Mouse (Mus musculus): ENCODE results near the gene Cfap157. TPM values are rescaled to one million over a fixed set of nuclear protein-coding genes. Genes with fewer than 3 reads are reported as not detected.

Gene Cfap157
- polyA plus RNA-seq, 1 experiment from 2014 or later = 0.33 TPM

GRCm38 (mm10) chr2:32821041-32821802 lies 37.0 kb upstream of the Cfap157 start:
- no peak overlapping the region for H3K4me3 ChIP-seq (ENCODE audit: low read depth, low read length)
- no peak overlapping the region for H3K4me2 ChIP-seq (ENCODE audit: low read depth, low read length, severe bottlenecking)
- no peaks in the 10 kb centered on the region for H3K27me3 ChIP-seq (ENCODE audit: control insufficient read depth, insufficient read depth, low read length)
- no peak overlapping the region for H3K27ac ChIP-seq (ENCODE audit: low read depth, low read length)
- ATAC-seq (replicated peaks; ENCODE audit: low FRiP score) (no peak), DNase-seq (ENCODE audit: low spot score) (no peak)
- peaks cover 2% of the 10 kb centered on the region; the same call in 1 of the 2 replicates for H3K4me1 ChIP-seq (replicated peaks; ENCODE audit: control insufficient read depth, insufficient read depth, low read length)
- WGBS = 69% methylated on average over 11 of the region's 11 CpGs
- no peaks in the 10 kb centered on the region for H3K36me3 ChIP-seq (ENCODE audit: control insufficient read depth, insufficient read depth, low read length)
- no peaks in the 10 kb centered on the region for H3K9me3 ChIP-seq (ENCODE audit: control insufficient read depth, low read length)
- H3K9ac ChIP-seq (ENCODE audit: low read length) = no peak overlapping the region

- ATAC-seq (replicated peaks; ENCODE audit: low FRiP score) (no peak), DNase-seq (ENCODE audit: low spot score) (no peak)
- H3K27me3 ChIP-seq (ENCODE audit: control insufficient read depth, insufficient read depth, low read length) = no peaks in the 10 kb centered on the region
- no peak overlapping the region for H3K4me2 ChIP-seq (ENCODE audit: low read depth, low read length, severe bottlenecking)
- H3K27ac ChIP-seq (ENCODE audit: low read depth, low read length) = no peak overlapping the region
- no peak overlapping the region for H3K4me3 ChIP-seq (ENCODE audit: low read depth, low read length)
- no peaks in the 10 kb centered on the region; the same call in 1 of the 2 replicates for H3K36me3 ChIP-seq (ENCODE audit: control insufficient read depth, insufficient read depth, low read length)
- WGBS = 97% methylated on average over 5 of the region's 5 CpGs
- no peaks in the 10 kb centered on the region for H3K4me1 ChIP-seq (replicated peaks; ENCODE audit: control insufficient read depth, insufficient read depth, low read length)
- no peaks in the 10 kb centered on the region for H3K9me3 ChIP-seq (ENCODE audit: control insufficient read depth, low read length)
- H3K9ac ChIP-seq (ENCODE audit: low read length) = no peak overlapping the region
Measured at GRCm38 (mm10) chr2:32818208-32818607, 34.0 kb upstream of the Cfap157 start.

DNA sequence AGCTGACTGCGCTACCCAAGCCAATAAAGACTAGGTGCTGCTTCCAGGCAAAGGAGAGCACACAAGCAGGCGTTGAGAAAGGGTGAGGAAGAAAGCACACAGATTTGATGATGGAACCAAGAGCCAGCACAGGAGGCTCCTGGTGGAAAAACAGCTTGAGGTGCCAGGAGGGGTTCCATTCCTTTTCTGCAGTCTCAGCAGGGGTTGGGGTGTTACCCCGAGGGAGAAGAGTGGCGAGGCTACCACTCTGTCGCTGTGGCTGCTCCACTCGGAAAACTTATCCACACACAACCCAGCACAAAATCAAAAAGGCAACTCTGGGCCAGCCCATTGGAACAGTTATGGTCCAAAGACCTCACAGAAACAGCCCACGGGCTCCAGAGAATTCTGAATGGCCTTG lies 33.4 kb upstream of the Cfap157 start:
- H3K27ac ChIP-seq (ENCODE audit: low read depth, low read length) = peak overlapping the region; percentile 12; the same call in 1 of the 2 replicates
- H3K36me3 ChIP-seq (ENCODE audit: control insufficient read depth, insufficient read depth, low read length) = no peaks in the 10 kb centered on the region; the same call in 1 of the 2 replicates
- DNase-seq (ENCODE audit: low spot score) (no peak), ATAC-seq (replicated peaks; ENCODE audit: low FRiP score) (no peak)
- H3K4me2 ChIP-seq (ENCODE audit: low read depth, low read length, severe bottlenecking) = no peak overlapping the region
- H3K4me3 ChIP-seq (ENCODE audit: low read depth, low read length) = no peak overlapping the region
- no peak overlapping the region for H3K9ac ChIP-seq (ENCODE audit: low read length)
- 61% methylated on average over 7 of the region's 7 CpGs for WGBS
- no peaks in the 10 kb centered on the region for H3K4me1 ChIP-seq (replicated peaks; ENCODE audit: control insufficient read depth, insufficient read depth, low read length)
- H3K27me3 ChIP-seq (ENCODE audit: control insufficient read depth, insufficient read depth, low read length) = no peaks in the 10 kb centered on the region
- H3K9me3 ChIP-seq (ENCODE audit: control insufficient read depth, low read length) = no peaks in the 10 kb centered on the region

GRCm38 (mm10) chr2:32816946-32817581 lies 32.8 kb upstream of the Cfap157 start:
- DNase-seq (ENCODE audit: low spot score) (no peak), ATAC-seq (replicated peaks; ENCODE audit: low FRiP score) (no peak)
- WGBS = 78% methylated on average over 17 of the region's 17 CpGs
- no peaks in the 10 kb centered on the region; the same call in 1 of the 2 replicates for H3K36me3 ChIP-seq (ENCODE audit: control insufficient read depth, insufficient read depth, low read length)
- peak overlapping the region; percentile 12; the same call in 1 of the 2 replicates for H3K27ac ChIP-seq (ENCODE audit: low read depth, low read length)
- no peak overlapping the region for H3K9ac ChIP-seq (ENCODE audit: low read length)
- H3K9me3 ChIP-seq (ENCODE audit: control insufficient read depth, low read length) = no peaks in the 10 kb centered on the region
- no peak overlapping the region for H3K4me3 ChIP-seq (ENCODE audit: low read depth, low read length)
- H3K27me3 ChIP-seq (ENCODE audit: control insufficient read depth, insufficient read depth, low read length) = no peaks in the 10 kb centered on the region
- no peak overlapping the region for H3K4me2 ChIP-seq (ENCODE audit: low read depth, low read length, severe bottlenecking)
- no peaks in the 10 kb centered on the region for H3K4me1 ChIP-seq (replicated peaks; ENCODE audit: control insufficient read depth, insufficient read depth, low read length)

DNA sequence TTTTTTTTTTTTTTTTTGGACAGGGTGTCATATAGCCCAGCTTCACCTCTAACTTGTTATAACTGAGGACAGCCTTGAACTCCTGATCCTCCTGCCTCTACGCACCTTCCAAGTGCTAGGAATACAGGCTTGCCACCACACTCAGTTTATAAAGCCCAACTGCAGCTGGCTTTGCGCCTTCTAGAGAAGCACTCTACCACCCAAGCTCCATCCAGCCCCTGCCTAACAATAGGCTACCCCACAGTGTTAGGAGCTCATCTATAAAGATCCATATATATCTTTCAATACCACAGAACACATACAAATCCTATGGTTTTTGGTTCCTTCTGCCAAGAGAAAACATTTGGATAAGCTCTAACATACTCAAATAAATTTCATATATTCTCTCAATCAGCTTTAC lies 32.3 kb upstream of the Cfap157 start:
- DNase-seq (ENCODE audit: low spot score) (no peak), ATAC-seq (replicated peaks; ENCODE audit: low FRiP score) (no peak)
- no peaks in the 10 kb centered on the region; the same call in 1 of the 2 replicates for H3K36me3 ChIP-seq (ENCODE audit: control insufficient read depth, insufficient read depth, low read length)
- no peaks in the 10 kb centered on the region for H3K27me3 ChIP-seq (ENCODE audit: control insufficient read depth, insufficient read depth, low read length)
- H3K9me3 ChIP-seq (ENCODE audit: control insufficient read depth, low read length) = no peaks in the 10 kb centered on the region
- no peak overlapping the region for H3K4me3 ChIP-seq (ENCODE audit: low read depth, low read length)
- H3K27ac ChIP-seq (ENCODE audit: low read depth, low read length) = no peak overlapping the region
- 84% methylated on average over 2 of the region's 2 CpGs for WGBS
- H3K9ac ChIP-seq (ENCODE audit: low read length) = no peak overlapping the region
- no peaks in the 10 kb centered on the region for H3K4me1 ChIP-seq (replicated peaks; ENCODE audit: control insufficient read depth, insufficient read depth, low read length)
- H3K4me2 ChIP-seq (ENCODE audit: low read depth, low read length, severe bottlenecking) = no peak overlapping the region

- 90% methylated on average over 8 of the region's 8 CpGs for WGBS
- ATAC-seq (replicated peaks; ENCODE audit: low FRiP score) = no peak
- H3K27ac ChIP-seq (ENCODE audit: low read depth, low read length) = no peak overlapping the region
- no peaks in the 10 kb centered on the region for H3K27me3 ChIP-seq (ENCODE audit: control insufficient read depth, insufficient read depth, low read length)
- peaks cover 2% of the 10 kb centered on the region; the same call in 1 of the 2 replicates for H3K36me3 ChIP-seq (ENCODE audit: control insufficient read depth, insufficient read depth, low read length)
- H3K4me1 ChIP-seq (replicated peaks; ENCODE audit: control insufficient read depth, insufficient read depth, low read length) = no peaks in the 10 kb centered on the region
- no peaks in the 10 kb centered on the region for H3K9me3 ChIP-seq (ENCODE audit: control insufficient read depth, low read length)
- H3K9ac ChIP-seq (ENCODE audit: low read length) = no peak overlapping the region
- no peak overlapping the region for H3K4me3 ChIP-seq (ENCODE audit: low read depth, low read length)
- H3K4me2 ChIP-seq (ENCODE audit: low read depth, low read length, severe bottlenecking) = no peak overlapping the region
- DNase-seq (ENCODE audit: low spot score) = no peak
Measured at GRCm38 (mm10) chr2:32811959-32812358, 27.7 kb upstream of the Cfap157 start.

GRCm38 (mm10) chr2:32808816-32809566 lies 24.8 kb upstream of the Cfap157 start:
- H3K27me3 ChIP-seq (ENCODE audit: control insufficient read depth, insufficient read depth, low read length) = no peaks in the 10 kb centered on the region
- no peaks in the 10 kb centered on the region for H3K9me3 ChIP-seq (ENCODE audit: control insufficient read depth, low read length)
- H3K27ac ChIP-seq (ENCODE audit: low read depth, low read length) = no peak overlapping the region
- no peak overlapping the region for H3K4me3 ChIP-seq (ENCODE audit: low read depth, low read length)
- no peaks in the 10 kb centered on the region for H3K4me1 ChIP-seq (replicated peaks; ENCODE audit: control insufficient read depth, insufficient read depth, low read length)
- WGBS = 94% methylated on average over 14 of the region's 14 CpGs
- no peak overlapping the region for H3K9ac ChIP-seq (ENCODE audit: low read length)
- no peak overlapping the region for H3K4me2 ChIP-seq (ENCODE audit: low read depth, low read length, severe bottlenecking)
- peaks cover 2% of the 10 kb centered on the region; the same call in 1 of the 2 replicates for H3K36me3 ChIP-seq (ENCODE audit: control insufficient read depth, insufficient read depth, low read length)
- DNase-seq (ENCODE audit: low spot score) = no peak
- ATAC-seq (replicated peaks; ENCODE audit: low FRiP score) = no peak

DNA sequence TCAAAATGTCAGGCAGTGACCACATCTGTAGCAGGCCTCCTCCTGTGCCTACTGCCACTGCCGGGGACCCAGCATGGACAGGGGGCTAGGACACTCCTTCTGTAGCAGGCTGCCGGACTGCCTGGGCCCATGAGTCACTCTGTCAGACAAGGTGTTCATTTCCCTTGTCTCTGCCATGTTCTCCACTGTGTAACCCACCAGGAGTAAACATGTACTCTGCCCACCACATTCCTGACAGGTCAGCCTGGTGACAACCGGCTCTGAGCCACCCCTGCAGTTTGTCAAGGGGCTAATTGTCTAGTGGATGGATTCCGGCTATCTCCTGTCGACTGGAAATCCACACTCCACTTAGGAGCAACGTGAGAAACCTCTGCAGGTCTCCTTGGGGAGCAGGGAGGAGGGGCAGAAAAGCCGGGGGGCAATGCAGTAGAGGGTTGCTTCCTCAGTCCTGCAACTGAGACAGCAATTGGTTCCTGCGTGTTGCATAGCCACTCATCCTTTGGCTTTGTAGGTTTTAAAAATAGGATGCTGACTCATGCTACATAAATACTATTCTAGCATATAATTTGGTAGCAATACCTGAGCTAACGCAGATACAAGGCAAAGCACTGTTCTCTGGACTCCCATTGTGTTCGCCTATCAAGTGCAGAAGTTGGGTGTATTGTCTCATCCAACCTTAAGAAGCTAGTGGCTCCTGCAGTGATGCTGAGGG lies 14.2 kb upstream of the Cfap157 start:
- no peak overlapping the region for H3K9ac ChIP-seq (ENCODE audit: low read length)
- no peaks in the 10 kb centered on the region; the same call in 1 of the 2 replicates for H3K36me3 ChIP-seq (ENCODE audit: control insufficient read depth, insufficient read depth, low read length)

More for the DNA sequence above, 14.2 kb upstream of the Cfap157 start:
- DNase-seq (ENCODE audit: low spot score) = no peak
- 80% methylated on average over 10 of the region's 10 CpGs for WGBS
- no peaks in the 10 kb centered on the region for H3K4me1 ChIP-seq (replicated peaks; ENCODE audit: control insufficient read depth, insufficient read depth, low read length)
- H3K27ac ChIP-seq (ENCODE audit: low read depth, low read length) = no peak overlapping the region
- no peaks in the 10 kb centered on the region for H3K27me3 ChIP-seq (ENCODE audit: control insufficient read depth, insufficient read depth, low read length)
- no peak overlapping the region for H3K4me3 ChIP-seq (ENCODE audit: low read depth, low read length)
- no peak for ATAC-seq (replicated peaks; ENCODE audit: low FRiP score)
- no peak overlapping the region for H3K4me2 ChIP-seq (ENCODE audit: low read depth, low read length, severe bottlenecking)
- H3K9me3 ChIP-seq (ENCODE audit: control insufficient read depth, low read length) = no peaks in the 10 kb centered on the region

Data from forebrain, embryonic 11.5 days (tissue).